Mouse (Mus musculus): ENCODE measurements around the gene 4930469K13Rik. TPM values are rescaled to one million over a fixed set of nuclear protein-coding genes. Genes with fewer than 3 reads are reported as not detected.
A peak's percentile ranks its signal among the peaks of the same experiment; 100 is the strongest.

Gene 4930469K13Rik
- total RNA-seq, 2 experiments from 2014 or later = not detected

- TF ChIP-seq CTCF (conservative IDR thresholded peaks at IDR 0.05) = no peak
- Histone ChIP-seq H3K4me3 (no peak overlapping the region), H3K27ac (no peak overlapping the region)
- no peak for DNase-seq (ENCODE audit: low spot score in 2 of 2)
Observed at GRCm38 (mm10) chr11:34111940-34112339, 13.6 kb upstream of the 4930469K13Rik start.

- TF ChIP-seq CTCF (conservative IDR thresholded peaks at IDR 0.05) = no peak
- Histone ChIP-seq H3K27ac (no peak overlapping the region), H3K4me3 (no peak overlapping the region)
- no peak for DNase-seq (ENCODE audit: low spot score in 2 of 2)
Observed at GRCm38 (mm10) chr11:34109260-34109659, 10.9 kb upstream of the 4930469K13Rik start.

- no peak for DNase-seq (ENCODE audit: low spot score in 2 of 2)
- Histone ChIP-seq H3K4me3 (no peak overlapping the region), H3K27ac (no peak overlapping the region)
- no peak for TF ChIP-seq CTCF (conservative IDR thresholded peaks at IDR 0.05)
Observed at GRCm38 (mm10) chr11:34104919-34105318, 6.6 kb upstream of the 4930469K13Rik start.

GRCm38 (mm10) chr11:34101827-34102226 is 3.5 kb upstream of the 4930469K13Rik start:
- Histone ChIP-seq H3K27ac (no peak overlapping the region), H3K4me3 (no peak overlapping the region)
- no peak for TF ChIP-seq CTCF (conservative IDR thresholded peaks at IDR 0.05)
- no peak for DNase-seq (ENCODE audit: low spot score in 2 of 2)

GRCm38 (mm10) chr11:34087064-34087463 is 11.3 kb downstream of the 4930469K13Rik start:
- H3K27ac ChIP-seq = no peak overlapping the region
- no peak; the same call in 1 of the 2 replicates for TF ChIP-seq CTCF (conservative IDR thresholded peaks at IDR 0.05)
- DNase-seq (ENCODE audit: low spot score in 2 of 2) = no peak
- H3K4me3 ChIP-seq = no peak overlapping the region

GRCm38 (mm10) chr11:34086164-34086751 is 12.1 kb downstream of the 4930469K13Rik start:
- no peak overlapping the region for H3K27ac ChIP-seq
- TF ChIP-seq CTCF (conservative IDR thresholded peaks at IDR 0.05) = no peak
- no peak overlapping the region for H3K4me3 ChIP-seq
- peak in 1 of 2 experiments; percentile 14 for DNase-seq (ENCODE audit: low spot score in 2 of 2)

GRCm38 (mm10) chr11:34084639-34085038 is 13.7 kb downstream of the 4930469K13Rik start:
- no peak overlapping the region for H3K27ac ChIP-seq
- DNase-seq (ENCODE audit: low spot score in 2 of 2) = no peak
- H3K4me3 ChIP-seq = no peak overlapping the region
- no peak for TF ChIP-seq CTCF (conservative IDR thresholded peaks at IDR 0.05)

- no peak overlapping the region for H3K27ac ChIP-seq
- no peak for TF ChIP-seq CTCF (conservative IDR thresholded peaks at IDR 0.05)
- DNase-seq (ENCODE audit: low spot score in 2 of 2) = no peak
- no peak overlapping the region for H3K4me3 ChIP-seq
Observed at GRCm38 (mm10) chr11:34083795-34084194, 14.6 kb downstream of the 4930469K13Rik start.

- no peak overlapping the region for H3K27ac ChIP-seq
- no peak for TF ChIP-seq CTCF (conservative IDR thresholded peaks at IDR 0.05)
Observed at GRCm38 (mm10) chr11:34079542-34080464, 18.6 kb downstream of the 4930469K13Rik start.

GRCm38 (mm10) chr11:34078581-34078980 is 19.8 kb downstream of the 4930469K13Rik start:
- Histone ChIP-seq H3K27ac (no peak overlapping the region), H3K4me3 (no peak overlapping the region)
- no peak for DNase-seq (ENCODE audit: low spot score in 2 of 2)
- TF ChIP-seq CTCF (conservative IDR thresholded peaks at IDR 0.05) = no peak

More at GRCm38 (mm10) chr11:34079542-34080464, 18.6 kb downstream of the 4930469K13Rik start:
- no peak overlapping the region for H3K4me3 ChIP-seq
- no peak for DNase-seq (ENCODE audit: low spot score in 2 of 2)

GRCm38 (mm10) chr11:34077870-34078269 is 20.5 kb downstream of the 4930469K13Rik start:
- TF ChIP-seq CTCF (conservative IDR thresholded peaks at IDR 0.05) = no peak
- no peak for DNase-seq (ENCODE audit: low spot score in 2 of 2)
- Histone ChIP-seq H3K27ac (no peak overlapping the region), H3K4me3 (no peak overlapping the region)

- peak; percentile 92 for TF ChIP-seq CTCF (conservative IDR thresholded peaks at IDR 0.05)
Observed at GRCm38 (mm10) chr11:34073776-34074175, 24.6 kb downstream of the 4930469K13Rik start.

GRCm38 (mm10) chr11:34072309-34072708 is 26.0 kb downstream of the 4930469K13Rik start:
- H3K27ac ChIP-seq = no peak overlapping the region
- no peak for TF ChIP-seq CTCF (conservative IDR thresholded peaks at IDR 0.05)
- peak in 1 of 2 experiments; percentile 8 for DNase-seq (ENCODE audit: low spot score in 2 of 2)

More at GRCm38 (mm10) chr11:34073776-34074175, 24.6 kb downstream of the 4930469K13Rik start:
- Histone ChIP-seq H3K27ac (no peak overlapping the region), H3K4me3 (no peak overlapping the region)
- peak; percentile 13 to 60 for DNase-seq (ENCODE audit: low spot score in 2 of 2)

More at GRCm38 (mm10) chr11:34072309-34072708, 26.0 kb downstream of the 4930469K13Rik start:
- H3K4me3 ChIP-seq = no peak overlapping the region

Measured in layer of hippocampus, adult 2 months (tissue).